Mouse (Mus musculus): ENCODE data around the gene Ubxn11. TPM values are rescaled to one million over a fixed set of nuclear protein-coding genes. Genes with fewer than 3 reads are reported as not detected.
"Not testable (repeated sequence)": the region's sequence is repeated elsewhere in the genome, so short reads cannot be mapped to it uniquely, and the experiment has no call there.

The Ubxn11 gene
- total and polyA plus RNA-seq, 3 experiments: 6.0 to 38.8 (median 18.8) TPM

DNA sequence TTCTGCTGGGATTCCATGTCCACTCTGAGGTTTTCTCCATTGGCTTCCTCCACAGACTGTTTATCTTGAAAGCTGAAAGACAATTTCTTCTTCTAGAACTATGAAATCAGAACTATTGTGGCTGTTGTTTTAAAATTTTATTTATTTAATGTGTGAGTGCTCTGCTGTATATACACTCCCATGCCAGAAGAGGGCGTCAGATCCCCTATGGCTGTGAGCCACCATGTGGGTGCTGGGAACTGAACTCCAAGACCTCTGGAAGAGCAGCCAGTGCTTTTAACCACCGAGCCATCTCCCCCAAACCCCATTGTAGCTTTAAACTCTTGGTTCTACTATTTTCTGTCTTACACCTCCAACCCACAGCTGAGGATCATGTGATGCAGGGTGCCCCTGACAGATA is 36.5 kb downstream of the Ubxn11 start:
- no peaks in the 10 kb centered on the region for H3K4me1 ChIP-seq (ENCODE audit: control insufficient read depth in 1 of 2, insufficient read depth in 2 of 2)
- H3K79me2 ChIP-seq (replicated peaks; ENCODE audit: control insufficient read depth, extremely low read depth, insufficient read depth, poor library complexity, severe bottlenecking): no peaks in the 10 kb centered on the region
- peaks cover 21 to 54% of the 10 kb centered on the region in 2 experiments for H3K36me3 ChIP-seq (replicated peaks in 1 of 2; ENCODE audit: control insufficient read depth in 1 of 2, insufficient read depth in 1 of 2, low read length in 1 of 2)
- DNase-seq (ENCODE audit: extremely low read depth): no peak
- H3K4me2 ChIP-seq (ENCODE audit: insufficient read depth, low read depth, poor library complexity, severe bottlenecking): no peak overlapping the region
- H3K9me3 ChIP-seq (replicated peaks; ENCODE audit: low read length): no peaks in the 10 kb centered on the region
- peak; percentile 54 to 62; a peak in 3 of 4 replicates for TF ChIP-seq CTCF (conservative IDR thresholded peaks at IDR 0.05 in 1 of 2, IDR thresholded peaks at IDR 0.05 in 1 of 2; ENCODE audit: low read depth in 2 of 2, low read length in 2 of 2)
- TF ChIP-seq MXI1 (IDR thresholded peaks at IDR 0.05; ENCODE audit: low read depth, low read length): no peak
- peak; percentile 22 for TF ChIP-seq RAD21 (IDR thresholded peaks at IDR 0.05; ENCODE audit: low read depth, low read length)
- TF ChIP-seq SMC3 (IDR thresholded peaks at IDR 0.05; ENCODE audit: low read depth, low read length): peak; percentile 39
- TF ChIP-seq KAT2A (IDR thresholded peaks at IDR 0.05; ENCODE audit: insufficient replicate concordance, low read length): no peak
- TF ChIP-seq CHD1 (IDR thresholded peaks at IDR 0.05; ENCODE audit: low read depth, low read length): no peak
- TF ChIP-seq MAFK (IDR thresholded peaks at IDR 0.05; ENCODE audit: insufficient replicate concordance, low read length): no peak
- no peak for TF ChIP-seq ZNF384 (IDR thresholded peaks at IDR 0.05; ENCODE audit: low read depth, low read length)
- TF ChIP-seq CHD2 (IDR thresholded peaks at IDR 0.05; ENCODE audit: low read length): no peak
- TF ChIP-seq MYC (IDR thresholded peaks at IDR 0.05; ENCODE audit: low read depth, low read length): no peak
- H3K27me3 ChIP-seq (replicated peaks): no peaks in the 10 kb centered on the region
- H3K27ac ChIP-seq (ENCODE audit: insufficient read depth, low read depth): no peak overlapping the region
- dilution Hi-C loops (cut with MboI; ENCODE audit: extremely low pct_ligation_motif_present, extremely low pct_unique_long_range_greater_than_20kb, low sequenced_read_pairs): no loop called here
- H3K9ac ChIP-seq (ENCODE audit: insufficient read depth, low read depth): no peak overlapping the region
- in situ Hi-C loops (cut with MboI; ENCODE audit: low pct_ligation_motif_present, low pct_unique_long_range_greater_than_20kb, low sequenced_read_pairs): loop anchor here (10.0 kb wide), 1 partner anchor 46 kb away; the partner anchor contains the start of gene Cep85
- H3K4me3 ChIP-seq (replicated peaks in 1 of 3; ENCODE audit: low read depth in 2 of 3, low read length in 2 of 3, poor library complexity in 1 of 3): no peak overlapping the region

DNA sequence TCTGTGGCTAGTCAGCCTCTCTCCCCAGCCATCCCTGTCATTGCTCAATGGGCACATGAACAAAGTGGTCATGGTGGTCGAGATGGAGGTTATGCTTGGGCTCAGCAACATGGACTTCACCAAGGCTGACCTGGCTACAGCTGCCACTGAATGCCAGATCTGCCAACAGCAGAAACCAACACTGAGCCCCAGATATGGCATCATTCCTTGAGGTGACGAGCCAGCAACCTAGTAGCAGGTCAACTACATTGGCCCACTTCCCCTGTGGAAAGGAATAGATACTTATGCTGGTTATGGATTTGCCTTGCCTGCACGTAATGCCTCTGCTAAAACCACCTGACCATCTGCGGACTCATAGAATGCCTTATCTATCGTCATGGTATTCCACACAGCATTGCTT is 41.9 kb downstream of the Ubxn11 start:
- H3K4me3 ChIP-seq (replicated peaks in 1 of 3; ENCODE audit: low read depth in 2 of 3, low read length in 2 of 3, poor library complexity in 1 of 3); H3K4me1 ChIP-seq (ENCODE audit: control insufficient read depth in 1 of 2, insufficient read depth in 2 of 2); H3K79me2 ChIP-seq (replicated peaks; ENCODE audit: control insufficient read depth, extremely low read depth, insufficient read depth, poor library complexity, severe bottlenecking); in situ Hi-C loops (cut with MboI; ENCODE audit: low pct_ligation_motif_present, low pct_unique_long_range_greater_than_20kb, low sequenced_read_pairs); H3K9ac ChIP-seq (ENCODE audit: insufficient read depth, low read depth); H3K9me3 ChIP-seq (replicated peaks; ENCODE audit: low read length); DNase-seq (ENCODE audit: extremely low read depth); H3K27ac ChIP-seq (ENCODE audit: insufficient read depth, low read depth); H3K4me2 ChIP-seq (ENCODE audit: insufficient read depth, low read depth, poor library complexity, severe bottlenecking); H3K27me3 ChIP-seq (replicated peaks); dilution Hi-C loops (cut with MboI; ENCODE audit: extremely low pct_ligation_motif_present, extremely low pct_unique_long_range_greater_than_20kb, low sequenced_read_pairs): not testable (repeated sequence)
- H3K36me3 ChIP-seq (replicated peaks in 1 of 2; ENCODE audit: control insufficient read depth in 1 of 2, insufficient read depth in 1 of 2, low read length in 1 of 2): peaks cover 25 to 42% of the 10 kb centered on the region in 2 experiments

DNA sequence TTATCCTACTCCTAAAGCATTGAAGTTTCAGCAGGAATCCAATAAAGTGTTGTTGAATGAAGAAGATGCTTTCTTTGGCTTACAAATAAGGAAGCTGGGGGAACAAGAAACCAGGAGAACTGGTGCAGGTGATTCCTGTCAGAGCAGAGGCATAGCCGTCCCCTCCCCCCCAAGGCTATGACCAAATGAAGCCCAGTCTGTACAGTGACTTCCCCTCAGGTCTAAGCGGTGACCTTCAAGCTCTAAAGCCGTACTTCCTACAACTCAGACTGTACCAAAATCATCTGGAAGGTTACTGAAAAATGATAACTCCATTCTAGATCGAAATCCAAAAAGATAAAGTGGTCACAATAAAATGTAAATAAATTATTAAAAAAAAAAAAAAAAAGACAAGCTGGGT is 47.0 kb downstream of the Ubxn11 start:
- no peaks in the 10 kb centered on the region for H3K4me1 ChIP-seq (ENCODE audit: control insufficient read depth in 1 of 2, insufficient read depth in 2 of 2)
- no peaks in the 10 kb centered on the region for H3K27me3 ChIP-seq (replicated peaks)
- no peak overlapping the region for H3K4me3 ChIP-seq (replicated peaks in 1 of 3; ENCODE audit: low read depth in 2 of 3, low read length in 2 of 3, poor library complexity in 1 of 3)
- no peak overlapping the region for H3K9ac ChIP-seq (ENCODE audit: insufficient read depth, low read depth)
- no peak overlapping the region for H3K4me2 ChIP-seq (ENCODE audit: insufficient read depth, low read depth, poor library complexity, severe bottlenecking)
- no peaks in the 10 kb centered on the region for H3K79me2 ChIP-seq (replicated peaks; ENCODE audit: control insufficient read depth, extremely low read depth, insufficient read depth, poor library complexity, severe bottlenecking)
- no peak overlapping the region for H3K27ac ChIP-seq (ENCODE audit: insufficient read depth, low read depth)
- H3K36me3 ChIP-seq (replicated peaks in 1 of 2; ENCODE audit: control insufficient read depth in 1 of 2, insufficient read depth in 1 of 2, low read length in 1 of 2): peaks cover 37 to 73% of the 10 kb centered on the region in 2 experiments
- TF ChIP-seq PAX5 (IDR thresholded peaks at IDR 0.05; ENCODE audit: low read length) (no peak), USF2 (conservative IDR thresholded peaks at IDR 0.05; ENCODE audit: low read depth, low read length) (no peak), ZMIZ1 (IDR thresholded peaks at IDR 0.05; ENCODE audit: low read depth, low read length) (no peak), USF1 (IDR thresholded peaks at IDR 0.05; ENCODE audit: low read depth, low read length) (no peak), ZKSCAN1 (IDR thresholded peaks at IDR 0.05; ENCODE audit: borderline replicate concordance, low read depth, low read length) (no peak), HCFC1 (IDR thresholded peaks at IDR 0.05; ENCODE audit: low read depth, low read length) (no peak), NELFE (IDR thresholded peaks at IDR 0.05; ENCODE audit: low read depth, low read length) (no peak), IRF4 (IDR thresholded peaks at IDR 0.05; ENCODE audit: low read depth, low read length) (no peak), SIN3A (IDR thresholded peaks at IDR 0.05; ENCODE audit: low read length) (no peak), BHLHE40 (IDR thresholded peaks at IDR 0.05; ENCODE audit: low read depth, low read length) (no peak), ZNF384 (IDR thresholded peaks at IDR 0.05; ENCODE audit: low read depth, low read length) (no peak), GABPA (IDR thresholded peaks at IDR 0.05; ENCODE audit: insufficient replicate concordance, low read depth, low read length) (no peak), UBTF (IDR thresholded peaks at IDR 0.05; ENCODE audit: low read depth, low read length) (no peak), E2F4 (IDR thresholded peaks at IDR 0.05; ENCODE audit: insufficient replicate concordance, low read depth, low read length) (no peak), CHD1 (IDR thresholded peaks at IDR 0.05; ENCODE audit: low read depth, low read length) (no peak), RCOR1 (conservative IDR thresholded peaks at IDR 0.05; ENCODE audit: low read depth, low read length) (no peak)
- no peaks in the 10 kb centered on the region for H3K9me3 ChIP-seq (replicated peaks; ENCODE audit: low read length)
- in situ Hi-C loops (cut with MboI; ENCODE audit: low pct_ligation_motif_present, low pct_unique_long_range_greater_than_20kb, low sequenced_read_pairs) (no loop called here), dilution Hi-C loops (cut with MboI; ENCODE audit: extremely low pct_ligation_motif_present, extremely low pct_unique_long_range_greater_than_20kb, low sequenced_read_pairs) (no loop called here)
- no peak for DNase-seq (ENCODE audit: extremely low read depth)

Measured in CH12.LX (cell line).